Mouse (Mus musculus): ENCODE measurements at regions not wholly inside any gene's neighbourhood (a gene's known extent, or its start where the extent isn't known, plus 50 kb on each side); places are given as distances from the start of the nearest gene placed in this dataset.

DNA sequence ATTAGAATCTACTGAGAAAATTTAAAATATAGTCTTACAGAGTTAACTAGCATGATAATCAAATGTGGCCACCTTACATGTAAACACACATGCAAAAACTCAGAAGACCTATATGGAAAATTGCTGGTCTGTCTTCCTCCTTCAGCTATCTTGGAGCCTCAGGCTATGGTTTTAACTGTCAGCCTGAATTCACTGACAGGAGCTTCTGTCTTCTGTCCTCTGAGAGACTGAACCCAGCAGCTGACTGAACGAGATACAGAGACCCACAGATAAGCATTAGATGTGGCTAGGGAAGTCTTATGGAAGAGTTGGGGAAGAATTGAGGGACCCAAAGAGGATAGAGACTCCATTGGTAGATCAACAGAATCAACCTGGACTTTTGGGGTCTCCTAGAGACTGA is 360.0 kb upstream of the Meox2 start:
- H3K27me3 ChIP-seq (ENCODE audit: control insufficient read depth, insufficient read depth, low read length), result no peaks in the 10 kb centered on the region
- 83% methylated on average over 1 of the region's 1 CpGs for WGBS
- no peaks in the 10 kb centered on the region for H3K9me3 ChIP-seq (ENCODE audit: control insufficient read depth, low read length)
- ATAC-seq (ENCODE audit: low FRiP score) (no peak), DNase-seq (ENCODE audit: low spot score, missing footprints) (no peak)
- no peak overlapping the region for H3K4me2 ChIP-seq
- no peak overlapping the region for H3K9ac ChIP-seq (ENCODE audit: low read length)
- H3K4me1 ChIP-seq (ENCODE audit: control insufficient read depth, insufficient read depth, low read length), result no peaks in the 10 kb centered on the region
- H3K36me3 ChIP-seq (ENCODE audit: control insufficient read depth, insufficient read depth, low read length), result no peaks in the 10 kb centered on the region
- H3K4me3 ChIP-seq (ENCODE audit: low read depth, low read length), result no peak overlapping the region
- H3K27ac ChIP-seq (ENCODE audit: low read depth, low read length), result no peak overlapping the region

DNA sequence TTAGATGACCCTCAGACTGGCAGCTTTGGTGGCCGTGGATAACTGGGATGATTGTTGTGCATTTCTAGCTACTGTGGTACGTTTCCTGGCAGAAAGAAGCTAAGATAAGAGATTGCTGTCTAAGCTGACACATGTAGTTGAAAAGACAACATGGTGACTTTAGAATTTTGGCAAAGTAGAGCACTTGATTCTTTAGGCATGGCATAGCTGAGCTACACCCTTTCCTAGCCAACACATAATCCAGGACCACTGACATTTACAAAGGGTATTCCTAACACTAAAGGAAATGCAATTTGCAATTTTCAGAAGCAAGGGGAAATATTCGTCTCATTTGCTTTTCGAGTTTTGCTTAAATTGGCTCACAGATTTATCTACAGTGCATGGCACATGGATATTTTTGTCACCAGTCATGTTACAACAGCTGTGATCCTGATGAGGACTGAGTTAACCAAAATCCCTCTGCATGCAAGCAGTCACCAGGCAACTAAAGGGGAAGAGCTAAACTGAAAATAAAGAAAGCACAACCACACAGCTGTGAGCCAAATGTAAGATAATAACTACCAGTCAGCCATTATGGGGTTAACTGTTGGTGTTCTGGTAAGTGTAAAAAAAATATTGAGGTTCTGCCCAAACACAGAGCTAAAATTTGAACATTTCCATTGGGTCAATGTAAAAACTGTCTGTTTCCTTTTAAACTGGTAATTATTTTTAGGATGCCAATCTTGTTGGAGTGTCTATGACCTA is 342.9 kb upstream of the Meox2 start:
- Histone ChIP-seq H3K4me1 (ENCODE audit: control insufficient read depth, insufficient read depth, low read length) (no peaks in the 10 kb centered on the region), H3K36me3 (ENCODE audit: control insufficient read depth, insufficient read depth, low read length) (no peaks in the 10 kb centered on the region), H3K4me2 (no peak overlapping the region), H3K27ac (ENCODE audit: low read depth, low read length) (no peak overlapping the region), H3K9me3 (ENCODE audit: control insufficient read depth, low read length) (no peaks in the 10 kb centered on the region), H3K9ac (ENCODE audit: low read length) (no peak overlapping the region), H3K4me3 (ENCODE audit: low read depth, low read length) (no peak overlapping the region), H3K27me3 (ENCODE audit: control insufficient read depth, insufficient read depth, low read length) (no peaks in the 10 kb centered on the region)
- DNase-seq (ENCODE audit: low spot score, missing footprints) (no peak), ATAC-seq (ENCODE audit: low FRiP score) (no peak)
- WGBS, result 82% methylated on average over 4 of the region's 4 CpGs

DNA sequence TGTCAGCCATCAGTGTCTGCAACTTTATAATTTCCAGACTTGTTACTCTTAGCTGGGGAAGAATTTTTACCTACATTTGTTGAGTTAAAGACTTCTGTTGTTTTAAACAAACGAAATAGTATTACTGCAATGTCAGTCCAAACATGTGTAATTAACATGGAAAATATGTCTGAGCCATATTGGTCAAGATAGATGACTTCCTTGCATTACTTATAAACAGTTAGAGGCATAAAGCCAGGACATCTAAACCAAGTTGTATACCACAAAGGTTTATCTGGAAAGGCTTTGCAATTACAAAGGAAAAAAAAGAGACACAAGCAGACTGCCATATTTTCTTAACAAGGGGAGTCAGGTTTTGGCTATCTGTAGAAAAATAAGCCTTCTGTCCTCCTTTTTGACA is 342.2 kb upstream of the Meox2 start:
- Histone ChIP-seq H3K4me1 (ENCODE audit: control insufficient read depth, insufficient read depth, low read length) (no peaks in the 10 kb centered on the region), H3K36me3 (ENCODE audit: control insufficient read depth, insufficient read depth, low read length) (no peaks in the 10 kb centered on the region), H3K27me3 (ENCODE audit: control insufficient read depth, insufficient read depth, low read length) (no peaks in the 10 kb centered on the region), H3K9ac (ENCODE audit: low read length) (no peak overlapping the region), H3K27ac (ENCODE audit: low read depth, low read length) (no peak overlapping the region), H3K4me3 (ENCODE audit: low read depth, low read length) (no peak overlapping the region), H3K4me2 (no peak overlapping the region), H3K9me3 (ENCODE audit: control insufficient read depth, low read length) (no peaks in the 10 kb centered on the region)
- DNase-seq (ENCODE audit: low spot score, missing footprints) (no peak), ATAC-seq (ENCODE audit: low FRiP score) (no peak)
- 53% methylated on average over 1 of the region's 1 CpGs for WGBS

GRCm38 (mm10) chr12:36780761-36781160 is 327.6 kb upstream of the Meox2 start:
- H3K4me3 ChIP-seq (ENCODE audit: low read depth, low read length), result no peak overlapping the region
- H3K9ac ChIP-seq (ENCODE audit: low read length), result no peak overlapping the region
- WGBS, result 89% methylated on average over 7 of the region's 7 CpGs
- DNase-seq (ENCODE audit: low spot score, missing footprints) (no peak), ATAC-seq (ENCODE audit: low FRiP score) (no peak)
- H3K27me3 ChIP-seq (ENCODE audit: control insufficient read depth, insufficient read depth, low read length), result no peaks in the 10 kb centered on the region
- H3K27ac ChIP-seq (ENCODE audit: low read depth, low read length), result no peak overlapping the region
- no peaks in the 10 kb centered on the region for H3K9me3 ChIP-seq (ENCODE audit: control insufficient read depth, low read length)
- H3K4me1 ChIP-seq (ENCODE audit: control insufficient read depth, insufficient read depth, low read length), result no peaks in the 10 kb centered on the region
- no peak overlapping the region for H3K4me2 ChIP-seq
- no peaks in the 10 kb centered on the region for H3K36me3 ChIP-seq (ENCODE audit: control insufficient read depth, insufficient read depth, low read length)

DNA sequence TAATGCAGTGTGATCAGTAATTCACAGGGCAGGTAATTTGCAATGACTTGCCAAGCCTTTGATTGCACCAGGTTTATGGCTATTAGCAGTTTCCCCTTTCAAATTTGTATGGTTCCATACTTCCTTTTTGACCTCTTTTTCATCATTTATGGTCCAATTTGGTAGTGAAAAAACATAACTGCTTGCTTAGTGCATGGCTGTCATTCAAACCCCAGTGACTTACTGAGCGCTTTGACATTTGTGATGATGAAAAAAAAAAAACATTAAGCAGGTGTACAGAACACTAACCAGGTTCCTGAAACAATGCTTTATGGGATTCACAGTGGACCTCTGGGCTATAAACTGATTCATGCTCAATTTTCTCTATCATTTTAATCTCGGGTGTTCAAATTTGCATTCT is 317.5 kb upstream of the Meox2 start:
- 90% methylated on average over 2 of the region's 2 CpGs for WGBS
- H3K4me2 ChIP-seq, result no peak overlapping the region
- ATAC-seq (ENCODE audit: low FRiP score), result no peak

GRCm38 (mm10) chr12:36791430-36791829 is 316.9 kb upstream of the Meox2 start:
- ATAC-seq (ENCODE audit: low FRiP score), result no peak
- H3K9me3 ChIP-seq (ENCODE audit: control insufficient read depth, low read length), result no peaks in the 10 kb centered on the region
- no peaks in the 10 kb centered on the region for H3K36me3 ChIP-seq (ENCODE audit: control insufficient read depth, insufficient read depth, low read length)
- H3K27me3 ChIP-seq (ENCODE audit: control insufficient read depth, insufficient read depth, low read length), result no peaks in the 10 kb centered on the region
- no peak overlapping the region for H3K9ac ChIP-seq (ENCODE audit: low read length)
- no peaks in the 10 kb centered on the region for H3K4me1 ChIP-seq (ENCODE audit: control insufficient read depth, insufficient read depth, low read length)
- DNase-seq (ENCODE audit: low spot score, missing footprints), result no peak
- H3K27ac ChIP-seq (ENCODE audit: low read depth, low read length), result no peak overlapping the region
- H3K4me3 ChIP-seq (ENCODE audit: low read depth, low read length), result no peak overlapping the region
- WGBS, result 91% methylated on average over 3 of the region's 3 CpGs
- no peak overlapping the region for H3K4me2 ChIP-seq

More for the DNA sequence above, 317.5 kb upstream of the Meox2 start:
- H3K36me3 ChIP-seq (ENCODE audit: control insufficient read depth, insufficient read depth, low read length), result no peaks in the 10 kb centered on the region
- no peaks in the 10 kb centered on the region for H3K4me1 ChIP-seq (ENCODE audit: control insufficient read depth, insufficient read depth, low read length)
- no peak for DNase-seq (ENCODE audit: low spot score, missing footprints)
- no peak overlapping the region for H3K9ac ChIP-seq (ENCODE audit: low read length)
- no peaks in the 10 kb centered on the region for H3K27me3 ChIP-seq (ENCODE audit: control insufficient read depth, insufficient read depth, low read length)
- H3K4me3 ChIP-seq (ENCODE audit: low read depth, low read length), result no peak overlapping the region
- no peaks in the 10 kb centered on the region for H3K9me3 ChIP-seq (ENCODE audit: control insufficient read depth, low read length)
- H3K27ac ChIP-seq (ENCODE audit: low read depth, low read length), result no peak overlapping the region

DNA sequence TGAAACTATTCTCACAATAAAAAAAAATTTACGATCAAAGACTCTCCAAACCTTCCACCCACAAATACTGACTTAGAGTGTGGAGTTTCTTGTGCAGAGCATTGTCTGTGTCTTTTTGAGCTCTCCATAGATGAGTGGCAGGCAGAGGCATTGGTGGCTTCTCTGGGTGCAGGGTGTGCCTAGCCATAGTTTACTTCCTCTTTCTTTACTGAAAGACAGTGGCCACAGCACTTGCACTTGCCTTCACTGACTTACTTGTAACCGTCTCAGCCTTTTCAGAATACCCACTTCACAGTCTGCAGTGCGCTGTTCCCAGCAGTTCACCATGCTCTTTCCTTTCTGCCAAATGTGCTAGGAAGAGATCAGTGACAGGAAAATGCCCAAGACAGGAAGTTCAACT is 316.1 kb upstream of the Meox2 start:
- H3K4me1 ChIP-seq (ENCODE audit: control insufficient read depth, insufficient read depth, low read length), result no peaks in the 10 kb centered on the region
- no peaks in the 10 kb centered on the region for H3K36me3 ChIP-seq (ENCODE audit: control insufficient read depth, insufficient read depth, low read length)
- no peaks in the 10 kb centered on the region for H3K27me3 ChIP-seq (ENCODE audit: control insufficient read depth, insufficient read depth, low read length)
- H3K4me2 ChIP-seq, result no peak overlapping the region
- no peaks in the 10 kb centered on the region for H3K9me3 ChIP-seq (ENCODE audit: control insufficient read depth, low read length)
- no peak overlapping the region for H3K27ac ChIP-seq (ENCODE audit: low read depth, low read length)
- no peak overlapping the region for H3K9ac ChIP-seq (ENCODE audit: low read length)
- 79% methylated on average over 3 of the region's 3 CpGs for WGBS
- no peak for ATAC-seq (ENCODE audit: low FRiP score)
- H3K4me3 ChIP-seq (ENCODE audit: low read depth, low read length), result no peak overlapping the region
- DNase-seq (ENCODE audit: low spot score, missing footprints), result no peak

DNA sequence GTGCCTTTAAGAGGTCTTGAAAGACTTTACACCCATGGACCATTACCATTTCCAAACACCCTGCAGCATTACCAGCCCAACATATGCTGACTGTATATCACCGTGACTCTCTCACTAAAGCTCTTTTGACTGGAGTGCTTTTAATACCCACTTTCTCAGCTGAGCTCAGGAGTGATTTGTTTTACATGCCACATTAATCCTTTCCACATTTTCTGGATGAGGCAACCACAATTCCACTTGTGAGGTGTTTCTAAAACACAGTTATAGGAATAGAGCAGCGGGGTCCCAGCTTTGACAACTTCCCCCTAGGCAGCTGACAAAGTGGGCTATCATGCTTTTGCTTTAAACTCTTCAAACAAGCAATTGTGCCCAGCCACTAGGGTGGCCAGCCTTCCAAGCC is 314.5 kb upstream of the Meox2 start:
- no peaks in the 10 kb centered on the region for H3K4me1 ChIP-seq (ENCODE audit: control insufficient read depth, insufficient read depth, low read length)
- no peaks in the 10 kb centered on the region for H3K9me3 ChIP-seq (ENCODE audit: control insufficient read depth, low read length)
- H3K9ac ChIP-seq (ENCODE audit: low read length), result no peak overlapping the region
- ATAC-seq (ENCODE audit: low FRiP score) (no peak), DNase-seq (ENCODE audit: low spot score, missing footprints) (no peak)
- H3K36me3 ChIP-seq (ENCODE audit: control insufficient read depth, insufficient read depth, low read length), result no peaks in the 10 kb centered on the region
- no peaks in the 10 kb centered on the region for H3K27me3 ChIP-seq (ENCODE audit: control insufficient read depth, insufficient read depth, low read length)
- H3K4me2 ChIP-seq, result no peak overlapping the region
- WGBS, result 50% methylated on average over 2 of the region's 2 CpGs
- no peak overlapping the region for H3K4me3 ChIP-seq (ENCODE audit: low read depth, low read length)
- no peak overlapping the region for H3K27ac ChIP-seq (ENCODE audit: low read depth, low read length)

DNA sequence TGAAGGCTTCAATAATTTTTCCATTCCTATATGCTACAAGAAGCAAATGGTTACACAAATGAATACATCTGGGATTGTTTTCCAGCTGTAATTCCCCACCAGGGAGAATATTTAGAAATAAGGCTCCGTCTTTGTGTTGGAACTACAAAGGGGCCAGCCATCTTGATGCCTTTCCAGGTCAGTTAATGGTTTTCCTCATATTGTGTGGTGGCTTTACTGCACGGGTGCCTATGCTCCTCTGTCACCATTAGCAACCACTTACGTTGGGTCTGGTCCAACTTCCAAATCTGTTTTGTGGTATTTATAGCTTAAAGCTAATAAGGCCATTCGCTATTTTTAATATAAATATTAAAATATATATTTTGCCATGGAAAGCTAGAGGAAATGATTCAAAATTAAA is 312.1 kb upstream of the Meox2 start:
- Histone ChIP-seq H3K9ac (ENCODE audit: low read length) (no peak overlapping the region), H3K36me3 (ENCODE audit: control insufficient read depth, insufficient read depth, low read length) (no peaks in the 10 kb centered on the region), H3K27me3 (ENCODE audit: control insufficient read depth, insufficient read depth, low read length) (no peaks in the 10 kb centered on the region), H3K4me3 (ENCODE audit: low read depth, low read length) (no peak overlapping the region), H3K4me1 (ENCODE audit: control insufficient read depth, insufficient read depth, low read length) (no peaks in the 10 kb centered on the region), H3K27ac (ENCODE audit: low read depth, low read length) (no peak overlapping the region), H3K4me2 (no peak overlapping the region), H3K9me3 (ENCODE audit: control insufficient read depth, low read length) (no peaks in the 10 kb centered on the region)
- DNase-seq (ENCODE audit: low spot score, missing footprints) (no peak), ATAC-seq (ENCODE audit: low FRiP score) (no peak)
- WGBS, result 76% methylated on average over 4 of the region's 4 CpGs
